Comparison of ENCODE assay signal across 9 mouse cellular contexts in the genomic region with DNA sequence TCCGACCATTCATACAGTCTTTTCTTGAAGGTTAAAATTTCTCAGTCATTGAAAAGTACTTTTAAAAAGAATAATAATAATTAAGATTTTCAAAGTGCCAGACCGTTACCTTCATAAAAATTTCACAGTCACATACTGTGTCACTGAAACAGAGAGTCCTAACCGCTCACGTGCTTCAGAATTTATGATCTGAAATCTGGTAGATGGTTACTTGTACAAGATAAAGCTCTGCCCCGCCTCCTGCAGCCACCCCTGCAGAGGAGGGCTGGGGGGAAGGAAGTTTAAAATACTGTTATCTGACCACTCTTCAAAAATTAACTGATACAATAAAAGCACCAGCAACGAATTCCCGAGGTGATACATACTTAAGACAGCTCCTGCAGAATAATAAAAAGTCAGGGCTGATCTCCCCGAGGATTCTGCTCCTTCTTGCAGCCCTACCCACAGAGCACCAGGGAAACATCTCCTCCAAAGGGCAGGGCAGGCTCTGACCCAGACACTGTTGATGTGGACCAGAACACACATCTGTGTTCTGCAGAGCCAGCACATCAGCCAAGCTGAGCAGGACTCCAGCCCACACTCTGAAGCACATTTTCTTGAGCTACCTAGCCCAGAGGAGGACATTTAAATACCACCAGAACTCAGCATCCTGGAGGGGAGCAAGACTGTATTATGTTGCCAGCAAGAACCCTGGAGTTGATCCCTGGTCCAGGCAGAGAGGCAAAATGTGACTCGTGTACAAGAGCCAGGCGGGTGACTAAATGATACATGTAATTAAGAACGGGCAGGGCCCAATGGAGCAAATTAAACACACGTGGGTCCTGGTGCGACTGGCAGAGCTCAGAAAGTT.
DNase-seq lines count a peak whose midpoint lies in the region; ATAC-seq lines count a peak whose summit lies in the region.
"Had no signal": no experiment of that assay in that cellular context is flagged by ENCODE, and none has a peak within 500 bp of the region (broad histone marks: within the 10 kb centered on the region; RNA-seq: fewer than 3 reads in every experiment).

No protein-coding gene starts in this region.

- H3K27me3 ChIP-seq in heart, embryonic 13.5 days (replicated peaks): no peaks in the 10 kb centered on the region
- H3K27me3 ChIP-seq in midbrain, embryonic 11.5 days (ENCODE audit: control insufficient read depth, insufficient read depth, low read length): no peaks in the 10 kb centered on the region

- peak overlapping the region; percentile 83 for H3K9ac ChIP-seq in heart, embryonic 13.5 days
- H3K9ac ChIP-seq in midbrain, embryonic 11.5 days (ENCODE audit: low read length): no peak overlapping the region

- no peaks in the 10 kb centered on the region for H3K9me3 ChIP-seq in heart, embryonic 13.5 days
- no peaks in the 10 kb centered on the region for H3K9me3 ChIP-seq in midbrain, embryonic 11.5 days (ENCODE audit: control insufficient read depth, low read length)

- ATAC-seq in heart, embryonic 13.5 days (ENCODE audit: extremely low read depth, insufficient number of reproducible peaks, low FRiP score, low TSS enrichment): no peak
- peak; percentile 28; the same call in 1 of the 2 replicates for ATAC-seq in granulocyte monocyte progenitor cell, adult 5-6 weeks (replicated peaks; ENCODE audit: poor library complexity, severe bottlenecking)
- no peak for ATAC-seq in midbrain, embryonic 11.5 days (ENCODE audit: low FRiP score)

- no peak for DNase-seq in heart, postnatal 10 days
- peak; percentile 30 for DNase-seq in NIH3T3 (ENCODE audit: low read depth)
- DNase-seq in midbrain, embryonic 11.5 days (ENCODE audit: low spot score, missing footprints): peak; percentile 84
- DNase-seq in thymus, adult 18-20 months: no peak
- no peak for DNase-seq in Muller cell, postnatal 12 days (ENCODE audit: inconsistent ontology term)
- DNase-seq in kidney, adult 8-10 months: no peak
- DNase-seq: gastrocnemius, postnatal 36 days had no signal

- peaks cover 69% of the 10 kb centered on the region for H3K4me1 ChIP-seq in heart, embryonic 13.5 days
- H3K4me1 ChIP-seq in midbrain, embryonic 11.5 days (ENCODE audit: control insufficient read depth, insufficient read depth, low read length): peaks cover 60% of the 10 kb centered on the region

- WGBS in heart, embryonic 13.5 days: 12% methylated on average over 13 of the region's 13 CpGs
- 25% methylated on average over 13 of the region's 13 CpGs for WGBS in midbrain, embryonic 11.5 days

- H3K36me3 ChIP-seq in heart, embryonic 13.5 days: 0 out of 2 replicates have a peak, but pooled peaks cover 3% of the 10 kb centered on the region
- H3K36me3 ChIP-seq in midbrain, embryonic 11.5 days (ENCODE audit: control insufficient read depth, insufficient read depth, low read length): no peaks in the 10 kb centered on the region

- H3K4me3 ChIP-seq in heart, embryonic 13.5 days: peak overlapping the region; percentile 56
- H3K4me3 ChIP-seq in midbrain, embryonic 11.5 days (ENCODE audit: low read depth, low read length): no peak overlapping the region

- intact Hi-C loops in heart, postnatal 10 days (cut with DNase I): no loop called here

- peak overlapping the region; percentile 75 for H3K4me2 ChIP-seq in heart, embryonic 13.5 days
- H3K4me2 ChIP-seq in midbrain, embryonic 11.5 days: 0 out of 2 replicates have a peak overlapping the region, but pooled peaks have one; percentile 2

- peak overlapping the region; percentile 96 for H3K27ac ChIP-seq in heart, embryonic 13.5 days (replicated peaks)
- no peak overlapping the region for H3K27ac ChIP-seq in midbrain, embryonic 11.5 days (ENCODE audit: low read depth, low read length)

Comparison
In these comparisons a context has a peak if more than half of its experiments do, and no peak if none do; other contexts are left out.
1. DNase-seq: peak in NIH3T3 (single experiment) and midbrain, embryonic 11.5 days (single experiment); none in heart, postnatal 10 days (0 of 2), thymus, adult 18-20 months (0 of 2), Muller cell, postnatal 12 days (single experiment) and kidney, adult 8-10 months (0 of 2).